8 mouse cellular contexts compared by ENCODE assay signal in the genomic region with DNA sequence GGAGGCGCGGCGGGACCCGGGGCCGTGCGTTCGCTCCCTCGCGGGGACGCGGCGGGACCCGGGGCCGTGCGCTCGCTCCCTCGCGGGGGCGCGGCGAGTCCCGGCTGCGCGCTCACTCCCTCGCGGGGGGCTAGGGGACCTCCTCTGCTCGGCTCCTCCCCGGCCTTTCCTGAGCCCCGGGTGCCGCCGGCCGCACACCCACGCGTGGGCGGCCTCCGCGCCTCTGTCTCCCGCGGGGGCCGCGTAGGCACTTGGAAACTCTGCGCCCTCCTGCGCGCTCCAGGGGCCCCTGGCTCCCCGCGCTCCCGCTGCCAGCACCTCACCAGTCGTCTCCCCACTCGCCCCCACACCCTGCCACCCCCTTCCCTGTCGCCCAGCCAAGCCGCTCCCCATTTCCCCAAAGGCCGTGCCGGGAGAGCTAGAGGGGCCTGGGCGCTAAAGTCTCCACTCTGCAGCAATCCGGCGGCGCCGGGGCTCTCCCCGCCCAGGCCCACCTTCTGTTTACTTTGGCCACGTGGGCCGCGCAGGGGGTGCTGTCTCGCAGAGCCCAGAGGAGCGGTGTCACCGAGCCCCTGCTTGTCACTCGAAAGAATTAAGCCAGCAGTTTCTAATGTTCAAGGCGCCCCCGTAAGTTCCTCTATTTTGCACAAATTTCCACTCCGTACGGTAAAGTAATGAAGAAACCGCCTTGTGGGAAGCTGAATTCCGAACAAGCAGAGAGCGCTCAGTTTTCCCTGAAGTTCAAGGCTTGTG. TPM values are rescaled to one million over a fixed set of nuclear protein-coding genes. Genes with fewer than 3 reads are reported as not detected.
DNase-seq lines count a peak whose midpoint lies in the region; ATAC-seq and TF ChIP-seq lines count a peak whose summit lies in the region.

Tet2 (minus strand) TSS at position 589 of the 753 bp plus-strand sequence.

- no peaks in the 10 kb centered on the region for H3K27me3 ChIP-seq in forebrain, embryonic 15.5 days
- no peaks in the 10 kb centered on the region for H3K27me3 ChIP-seq in neural tube, embryonic 14.5 days (ENCODE audit: control insufficient read depth, insufficient read depth, low read length)

- peak within 1 kb of the TSS; percentile 73 for H3K9ac ChIP-seq in forebrain, embryonic 15.5 days (replicated peaks)
- peak within 1 kb of the TSS; percentile 75 for H3K9ac ChIP-seq in neural tube, embryonic 14.5 days (replicated peaks; ENCODE audit: low read depth, low read length)

- under 1% methylated on average over 56 of the region's 73 CpGs for whole genome bisulfite sequencing in forebrain, embryonic 15.5 days
- under 1% methylated on average over 49 of the region's 73 CpGs for WGBS in neural tube, embryonic 14.5 days

- no peak for TF ChIP-seq POLR2A in brain, embryonic 14.5 days (IDR thresholded peaks at IDR 0.05; ENCODE audit: borderline replicate concordance, extremely low read depth, insufficient read depth, insufficient read length, poor library complexity, severe bottlenecking)

- H3K27ac ChIP-seq in forebrain, embryonic 15.5 days (replicated peaks) = peak within 1 kb of the TSS; percentile 93
- H3K27ac ChIP-seq in neural tube, embryonic 14.5 days (ENCODE audit: low read depth, low read length) = peak within 1 kb of the TSS; percentile 94

- peak within 1 kb of the TSS; percentile 92 for H3K4me3 ChIP-seq in forebrain, embryonic 15.5 days
- H3K4me3 ChIP-seq in neural tube, embryonic 14.5 days (ENCODE audit: low read depth, low read length) = peak within 1 kb of the TSS; percentile 78

- TF ChIP-seq CTCF in brain, embryonic 14.5 days (IDR thresholded peaks at IDR 0.05; ENCODE audit: borderline replicate concordance, extremely low read depth, insufficient read depth, insufficient read length) = no peak

- no peaks in the 10 kb centered on the region for H3K36me3 ChIP-seq in forebrain, embryonic 15.5 days
- H3K36me3 ChIP-seq in neural tube, embryonic 14.5 days (ENCODE audit: control insufficient read depth, insufficient read depth, low read length) = no peaks in the 10 kb centered on the region

- H3K4me2 ChIP-seq in forebrain, embryonic 15.5 days (replicated peaks) = peak within 1 kb of the TSS; percentile 82
- H3K4me2 ChIP-seq in neural tube, embryonic 14.5 days (ENCODE audit: low read depth, low read length) = peak within 1 kb of the TSS; percentile 65

- H3K9me3 ChIP-seq in forebrain, embryonic 15.5 days = no peaks in the 10 kb centered on the region
- H3K9me3 ChIP-seq in neural tube, embryonic 14.5 days (ENCODE audit: control insufficient read depth, low read length) = no peaks in the 10 kb centered on the region

- intact Hi-C loops in heart, postnatal 14 days (cut with DNase I) = loop anchor here (5.0 to 10.0 kb wide), 4 partner anchors 42 to 690 kb away; partner anchors contain the start of genes Cxxc4 and Ppa2

- peak; percentile 78 for DNase-seq in CD4-positive, CD25-positive, alpha-beta regulatory T cell, adult 2 months (ENCODE audit: low read depth, low spot score)
- peak; percentile 76 for DNase-seq in brain, embryonic 14.5 days (ENCODE audit: low read depth)
- DNase-seq in heart, postnatal 14 days = peak; percentile 70 to 71
- DNase-seq in layer of hippocampus, adult 18-20 months (ENCODE audit: low spot score in 2 of 2) = peak; percentile 47 to 71
- DNase-seq in lung, adult 18-20 months = peak; percentile 47 to 54
- DNase-seq in testis, postnatal 14 days (ENCODE audit: low spot score) = peak; percentile 52

- ATAC-seq in forebrain, embryonic 15.5 days (replicated peaks) = no peak
- ATAC-seq in neural tube, embryonic 14.5 days (ENCODE audit: low read depth) = peak; percentile 69

- H3K4me1 ChIP-seq in forebrain, embryonic 15.5 days = peaks cover 31% of the 10 kb centered on the region
- peaks cover 5% of the 10 kb centered on the region; the same call in 1 of the 2 replicates for H3K4me1 ChIP-seq in neural tube, embryonic 14.5 days (ENCODE audit: control insufficient read depth, insufficient read depth, low read length)

RNA-seq across cellular contexts. Expression of gene Tet2, which starts in this region (rescaled TPM):
- polyA plus RNA-seq in brain, embryonic 14.5 days (2012; rRNA removed) = 16.8 and 31.7 TPM in 2 replicates
- 18.0 and 21.3 TPM in 2 replicates for polyA plus RNA-seq in forebrain, embryonic 15.5 days (2015; fragmentation: Nextera tagmentation; extraction: Ambion mirVana)
- total RNA-seq in heart, postnatal 14 days (2021) = 10 to 100 TPM; 32.3 to 36.3 TPM
- 10 to 100 TPM; 38.3 to 39.7 TPM for total RNA-seq in layer of hippocampus, adult 18-20 months (2021)
- polyA plus RNA-seq in neural tube, embryonic 14.5 days (2014; fragmentation: Nextera tagmentation; extraction: Ambion mirVana) = 18.5 and 28.4 TPM in 2 replicates
